Comparison of ENCODE assay signal across 9 mouse cellular contexts in genomic region chr3:154570786-154571185, GRCm38 (mm10). TPM values are rescaled to one million over a fixed set of nuclear protein-coding genes. Genes with fewer than 3 reads are reported as not detected.
DNase-seq lines count a peak whose midpoint lies in the region; ATAC-seq lines count a peak whose summit lies in the region.
"Had no signal": no experiment of that assay in that cellular context is flagged by ENCODE, and none has a peak within 500 bp of the region (broad histone marks: within the 10 kb centered on the region; RNA-seq: fewer than 3 reads in every experiment).

No protein-coding gene starts in this region.

- H3K4me2 ChIP-seq in kidney, embryonic 14.5 days (replicated peaks; ENCODE audit: low read depth, low read length) = peak overlapping the region; percentile 32
- peak overlapping the region; percentile 32 for H3K4me2 ChIP-seq in embryonic facial prominence, embryonic 11.5 days (ENCODE audit: low read depth, low read length)
- peak overlapping the region; percentile 37 for H3K4me2 ChIP-seq in midbrain, embryonic 14.5 days (ENCODE audit: low read length)

- no peak overlapping the region for H3K27ac ChIP-seq in kidney, embryonic 14.5 days (ENCODE audit: low read depth, low read length)
- peak overlapping the region; percentile 30; the same call in 1 of the 2 replicates for H3K27ac ChIP-seq in embryonic facial prominence, embryonic 11.5 days (replicated peaks; ENCODE audit: low read depth, low read length)
- H3K27ac ChIP-seq in midbrain, embryonic 14.5 days (replicated peaks; ENCODE audit: low read depth, low read length) = no peak overlapping the region
- H3K27ac ChIP-seq: macrophage had no signal

- no peaks in the 10 kb centered on the region for H3K4me1 ChIP-seq in kidney, embryonic 14.5 days (ENCODE audit: control insufficient read depth, insufficient read depth, low read length)
- 0 out of 2 replicates have a peak, but pooled peaks cover 4% of the 10 kb centered on the region for H3K4me1 ChIP-seq in embryonic facial prominence, embryonic 11.5 days (ENCODE audit: control insufficient read depth, insufficient read depth, low read length)
- H3K4me1 ChIP-seq in midbrain, embryonic 14.5 days (ENCODE audit: control insufficient read depth, insufficient read depth, low read length) = peaks cover 12% of the 10 kb centered on the region; the same call in 1 of the 2 replicates

- no peak for ATAC-seq in kidney, embryonic 14.5 days (ENCODE audit: low FRiP score, low TSS enrichment)
- no peak for ATAC-seq in embryonic facial prominence, embryonic 11.5 days (replicated peaks; ENCODE audit: insufficient number of reproducible peaks, low FRiP score, low TSS enrichment, low read depth)
- no peak for ATAC-seq in midbrain, embryonic 14.5 days (ENCODE audit: low FRiP score, low TSS enrichment)

- no peak overlapping the region for H3K9ac ChIP-seq in kidney, embryonic 14.5 days (ENCODE audit: low read depth, low read length)
- H3K9ac ChIP-seq in embryonic facial prominence, embryonic 11.5 days (replicated peaks; ENCODE audit: low read length) = no peak overlapping the region; the same call in 1 of the 2 replicates
- H3K9ac ChIP-seq in midbrain, embryonic 14.5 days (replicated peaks; ENCODE audit: low read length) = no peak overlapping the region

- H3K27me3 ChIP-seq in kidney, embryonic 14.5 days (ENCODE audit: control insufficient read depth, insufficient read depth, low read length) = peaks cover 13% of the 10 kb centered on the region
- peaks cover 4% of the 10 kb centered on the region; the same call in 1 of the 2 replicates for H3K27me3 ChIP-seq in embryonic facial prominence, embryonic 11.5 days (ENCODE audit: control insufficient read depth, insufficient read depth, low read length)
- peaks cover 2% of the 10 kb centered on the region for H3K27me3 ChIP-seq in midbrain, embryonic 14.5 days (ENCODE audit: control insufficient read depth, insufficient read depth, low read length)

- H3K9me3 ChIP-seq in kidney, embryonic 14.5 days (ENCODE audit: control insufficient read depth, low read length) = no peaks in the 10 kb centered on the region
- no peaks in the 10 kb centered on the region for H3K9me3 ChIP-seq in embryonic facial prominence, embryonic 11.5 days (replicated peaks; ENCODE audit: control insufficient read depth, low read length)
- no peaks in the 10 kb centered on the region for H3K9me3 ChIP-seq in midbrain, embryonic 14.5 days (ENCODE audit: control insufficient read depth, low read length)

- H3K36me3 ChIP-seq in kidney, embryonic 14.5 days (ENCODE audit: control insufficient read depth, insufficient read depth, low read length) = no peaks in the 10 kb centered on the region
- no peaks in the 10 kb centered on the region for H3K36me3 ChIP-seq in embryonic facial prominence, embryonic 11.5 days (replicated peaks; ENCODE audit: control insufficient read depth, insufficient read depth, low read depth, low read length)
- H3K36me3 ChIP-seq in midbrain, embryonic 14.5 days (ENCODE audit: control insufficient read depth, insufficient read depth, low read length) = no peaks in the 10 kb centered on the region

- intact Hi-C loops in heart, postnatal 36 days (cut with DNase I) = loop anchor here (5.0 kb wide), 1 partner anchor 608 kb away; no protein-coding TSS in a partner anchor

- 9% methylated on average over 12 of the region's 12 CpGs for WGBS in kidney, embryonic 14.5 days
- 3% methylated on average over 12 of the region's 12 CpGs for WGBS in embryonic facial prominence, embryonic 11.5 days
- WGBS in midbrain, embryonic 14.5 days = 7% methylated on average over 12 of the region's 12 CpGs

- H3K4me3 ChIP-seq in kidney, embryonic 14.5 days (ENCODE audit: low read length) = no peak overlapping the region; the same call in 1 of the 2 replicates
- H3K4me3 ChIP-seq in embryonic facial prominence, embryonic 11.5 days (ENCODE audit: low read depth, low read length) = 0 out of 2 replicates have a peak overlapping the region, but pooled peaks have one; percentile 2
- H3K4me3 ChIP-seq in midbrain, embryonic 14.5 days (replicated peaks; ENCODE audit: low read depth, low read length) = 0 out of 2 replicates have a peak overlapping the region, but pooled peaks have one; percentile 13

- DNase-seq in kidney, postnatal 10 days = no peak
- no peak for DNase-seq in embryonic facial prominence, embryonic 11.5 days (ENCODE audit: low spot score)
- peak; percentile 8 to 22 for DNase-seq in heart, postnatal 36 days
- peak; percentile 51 for DNase-seq in midbrain, embryonic 14.5 days
- no peak for DNase-seq in cerebellum, adult 11-12 months
- no peak for DNase-seq in adrenal gland, adult 8-10 months
- no peak for DNase-seq in ovary, postnatal 36 days (ENCODE audit: low spot score)

RNA-seq across cellular contexts. Expression of gene Cryz, which starts 25.7 kb away (rescaled TPM):
- 28.5 and 33.4 TPM in 2 replicates for polyA plus RNA-seq in kidney, embryonic 14.5 days (2014; fragmentation: Nextera tagmentation; extraction: Ambion mirVana)
- polyA plus RNA-seq in embryonic facial prominence, embryonic 11.5 days (2014; fragmentation: Nextera tagmentation; extraction: Ambion mirVana) = 30.5 TPM in 2 replicates
- total RNA-seq in heart, postnatal 36 days (2021) = 10 to 100 TPM; 17.5 to 18.2 TPM
- 10.7 and 13.9 TPM in 2 replicates for polyA plus RNA-seq in midbrain, embryonic 14.5 days (2014; fragmentation: Nextera tagmentation; extraction: Ambion mirVana)
- 10 to 100 TPM; 17.3 to 24.8 (median 22.5) TPM for total RNA-seq in adrenal gland, adult 8-10 months (2022)

RNA-seq across cellular contexts. Expression of gene Tyw3, which starts 26.1 kb away (rescaled TPM):
- 18.6 and 21.5 TPM in 2 replicates for polyA plus RNA-seq in kidney, embryonic 14.5 days (2014; fragmentation: Nextera tagmentation; extraction: Ambion mirVana)
- 23.1 and 23.4 TPM in 2 replicates for polyA plus RNA-seq in embryonic facial prominence, embryonic 11.5 days (2014; fragmentation: Nextera tagmentation; extraction: Ambion mirVana)
- 1 to 10 TPM; 3.4 to 4.8 TPM for total RNA-seq in heart, postnatal 36 days (2021)
- 13.5 and 14.3 TPM in 2 replicates for polyA plus RNA-seq in midbrain, embryonic 14.5 days (2014; fragmentation: Nextera tagmentation; extraction: Ambion mirVana)
- total RNA-seq in adrenal gland, adult 8-10 months (2022) = 10 to 100 TPM in 1 of 4 experiments, 1 to 10 TPM in 3; 3.9 to 10.4 (median 5.6) TPM

Comparison
In these comparisons a context has a peak if more than half of its experiments do, and no peak if none do; other contexts are left out.
1. DNase-seq: peak in heart, postnatal 36 days (2 of 2) and midbrain, embryonic 14.5 days (single experiment); none in kidney, postnatal 10 days (single experiment), embryonic facial prominence, embryonic 11.5 days (single experiment), cerebellum, adult 11-12 months (single experiment), adrenal gland, adult 8-10 months (single experiment) and ovary, postnatal 36 days (single experiment).
2. Peak in every context shown above with its lines, with median percentiles within 50 percentile points of each other: H3K4me2 ChIP-seq.